Mouse (Mus musculus) hindbrain, embryonic 14.5 days (tissue): ENCODE measurements around the gene Tas2r118. TPM values are rescaled to one million over a fixed set of nuclear protein-coding genes. Genes with fewer than 3 reads are reported as not detected.

Experiments used
- ATAC-seq: fragments of 200-750 bp; cut with Nextera tagmentation; 2 replicates; pipeline ENCODE4 v1.8.0; 2017; ENCODE audit warnings: moderate number of reproducible peaks, mild to moderate bottlenecking, moderate TSS enrichment, moderate library complexity; ENCODE audit not compliant: low FRiP score
- DNase-seq: peaks from one replicate; pipeline ENCODE4 v3.0.0-alpha.2; 2015; ENCODE audit warnings: low spot score
- H3K27ac ChIP-seq: fragments of 300-500 bp; sonication (generic); 2 replicates; pipeline ENCODE4 v1.5.1; 2014; ENCODE audit warnings: mild to moderate bottlenecking, moderate library complexity
- H3K27me3 ChIP-seq: fragments of 300-500 bp; sonication (generic); 2 replicates; pipeline ENCODE4 v1.6.1; 2014; ENCODE audit warnings: mild to moderate bottlenecking, low read length, mixed read lengths; ENCODE audit not compliant: control insufficient read depth, insufficient read depth
- H3K36me3 ChIP-seq: fragments of 300-500 bp; sonication (generic); replicated peaks from 2 replicates; pipeline ENCODE4 v1.6.1; 2014; ENCODE audit not compliant: control insufficient read depth, insufficient read depth
- H3K4me1 ChIP-seq: fragments of 300-500 bp; sonication (generic); replicated peaks from 2 replicates; pipeline ENCODE4 v1.6.1; 2014; ENCODE audit warnings: antibody characterized with exemption, low read length, mixed read lengths; ENCODE audit not compliant: control insufficient read depth, insufficient read depth
- H3K4me2 ChIP-seq: fragments of 300-500 bp; sonication (generic); replicated peaks from 2 replicates; pipeline ENCODE4 v1.6.1; 2014; ENCODE audit warnings: mild to moderate bottlenecking, moderate library complexity
- H3K4me3 ChIP-seq: fragments of 300-500 bp; sonication (generic); replicated peaks from 2 replicates; pipeline ENCODE4 v1.5.1; 2014; ENCODE audit warnings: mild to moderate bottlenecking, low read length
- H3K9ac ChIP-seq: fragments of 300-500 bp; sonication (generic); 2 replicates; pipeline ENCODE4 v1.6.1; 2014
- H3K9me3 ChIP-seq: fragments of 300-500 bp; sonication (generic); 2 replicates; pipeline ENCODE4 v1.6.1; 2016; ENCODE audit warnings: low read length; ENCODE audit not compliant: control insufficient read depth
- WGBS: fragments of 180-500 bp; shearing (Covaris S2); extraction: QIAGEN DNeasy Blood & Tissue Kit; methylation state at CpG from one replicate; pipeline ENCODE4 v1.1.7; 2014; 5-methylcytosine and 5-hydroxymethylcytosine counted together
- polyA plus RNA-seq: library from polyadenylated mRNA; unstranded; fragments of >200 nt; fragmentation: Nextera tagmentation; extraction: Ambion mirVana; gene quantifications from 2 replicates; pipeline ENCODE4 v1.2.1, GENCODE M21; 2014

Tas2r118 gene
- polyA plus RNA-seq, result not detected in 2 replicates

DNA sequence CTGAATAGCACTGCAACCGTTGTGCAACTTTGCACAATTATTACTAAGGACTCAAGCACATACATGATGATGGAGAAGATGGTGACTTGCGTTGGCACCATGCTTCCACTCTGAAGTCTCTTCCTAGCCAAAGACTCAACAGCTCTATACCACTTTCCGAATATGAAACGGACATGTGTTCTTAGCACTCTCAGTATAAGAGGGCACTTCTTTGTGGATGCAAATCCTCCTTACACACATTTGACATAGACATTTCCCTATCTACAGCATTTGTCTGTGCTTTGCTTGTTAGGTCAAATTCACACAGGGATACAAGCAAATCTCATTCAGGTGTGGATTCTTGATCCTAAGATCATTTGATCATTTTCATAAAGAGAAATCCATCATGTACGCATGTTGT, at the start of gene Tas2r118:
Gene Tas2r118 (minus strand): TSS at position 101 of the 400 bp plus-strand sequence.
- Histone ChIP-seq H3K9me3 (no peaks in the 10 kb centered on the region), H3K4me1 (no peaks in the 10 kb centered on the region), H3K4me2 (no peak within 1 kb of the TSS), H3K36me3 (no peaks in the 10 kb centered on the region), H3K9ac (no peak within 1 kb of the TSS), H3K4me3 (no peak within 1 kb of the TSS), H3K27me3 (no peaks in the 10 kb centered on the region), H3K27ac (no peak within 1 kb of the TSS)
- DNase-seq (no peak), ATAC-seq (no peak)
- WGBS, result 96% methylated on average over 5 of the region's 5 CpGs

DNA sequence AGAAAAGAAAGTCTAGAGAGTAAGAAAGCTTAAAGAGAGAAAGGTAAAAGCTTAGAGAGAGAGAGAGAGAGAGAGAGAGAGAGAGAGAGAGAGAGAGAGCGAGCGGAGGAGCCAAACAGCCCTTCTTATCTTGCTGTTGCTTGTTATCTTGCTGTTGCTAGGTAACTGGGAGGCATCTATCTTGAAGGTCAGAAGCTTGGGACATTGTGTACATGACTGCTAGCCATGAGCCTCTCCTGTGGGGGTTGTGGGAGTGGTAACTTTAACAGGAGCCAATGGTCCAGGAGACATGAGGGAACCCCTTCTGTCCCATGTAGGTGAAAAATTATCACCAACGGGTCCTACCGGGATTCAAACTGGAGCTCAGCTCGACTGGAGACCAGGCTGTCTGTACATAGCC, 48.5 kb upstream of the Tas2r118 start:
- Histone ChIP-seq H3K9me3 (peaks cover 3% of the 10 kb centered on the region; the same call in 1 of the 2 replicates), H3K4me1 (no peaks in the 10 kb centered on the region), H3K4me3 (no peak overlapping the region), H3K9ac (no peak overlapping the region), H3K36me3 (no peaks in the 10 kb centered on the region), H3K27me3 (no peaks in the 10 kb centered on the region), H3K4me2 (no peak overlapping the region), H3K27ac (no peak overlapping the region)
- DNase-seq (no peak), ATAC-seq (no peak)
- 88% methylated on average over 3 of the region's 5 CpGs for WGBS

DNA sequence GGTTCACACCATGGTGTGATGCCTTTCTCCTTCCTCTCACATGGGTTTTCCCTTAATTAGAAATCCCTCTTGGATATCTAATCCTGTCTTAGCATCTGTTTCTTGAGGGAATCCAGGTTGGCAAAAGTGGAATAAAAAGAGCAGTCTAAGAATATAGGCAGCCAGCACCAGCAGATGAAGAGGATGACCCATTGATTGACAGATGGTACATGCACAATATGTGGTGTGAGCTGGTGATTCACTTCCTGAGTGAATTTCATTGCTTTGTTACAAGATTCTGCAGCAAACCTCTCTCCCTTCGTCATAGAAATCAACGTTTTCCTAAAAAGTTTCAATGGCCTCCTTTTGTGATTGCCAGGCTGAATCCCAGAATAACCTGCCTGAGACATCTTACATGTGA, 23.4 kb upstream of the Tas2r118 start:
- ATAC-seq (no peak), DNase-seq (no peak)
- no peaks in the 10 kb centered on the region for H3K9me3 ChIP-seq
- no peaks in the 10 kb centered on the region for H3K27me3 ChIP-seq
- H3K4me3 ChIP-seq, result no peak overlapping the region
- no peak overlapping the region for H3K4me2 ChIP-seq
- WGBS, result 79% methylated on average over 2 of the region's 2 CpGs
- no peaks in the 10 kb centered on the region for H3K4me1 ChIP-seq
- H3K27ac ChIP-seq, result no peak overlapping the region
- H3K9ac ChIP-seq, result no peak overlapping the region
- no peaks in the 10 kb centered on the region for H3K36me3 ChIP-seq

DNA sequence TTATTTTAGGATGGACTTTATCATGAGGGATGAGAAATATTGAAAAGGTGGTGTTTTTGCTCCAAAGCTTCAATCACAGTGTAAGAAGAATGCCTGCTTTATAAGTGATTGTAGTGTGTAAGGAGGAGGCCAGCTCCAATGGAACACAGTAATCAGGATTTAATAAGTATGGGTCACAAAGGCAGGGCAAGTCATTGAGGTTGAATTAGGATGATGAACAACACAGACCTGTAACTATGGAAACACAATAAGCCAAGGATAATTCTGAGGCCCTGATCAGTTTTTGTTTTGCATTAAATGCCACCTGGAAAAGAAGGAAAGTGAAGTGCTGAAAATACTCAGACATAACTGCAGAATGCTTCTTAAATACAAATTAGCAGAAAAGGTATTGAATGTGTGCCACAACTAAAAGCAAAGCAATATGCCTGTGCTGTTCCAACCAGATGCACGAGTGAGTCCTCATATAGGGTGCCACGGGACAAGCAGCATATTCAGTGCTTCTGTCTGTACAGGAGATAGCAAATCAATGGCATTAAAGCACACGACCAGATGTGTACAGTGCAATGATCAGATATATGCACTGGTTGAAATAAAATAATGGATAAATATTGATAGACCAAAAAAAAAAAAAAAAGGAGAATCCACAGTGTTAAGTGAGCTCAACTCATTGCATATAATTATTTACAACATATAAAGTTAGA, 21.0 kb upstream of the Tas2r118 start:
- no peak overlapping the region for H3K27ac ChIP-seq
- no peak overlapping the region for H3K4me2 ChIP-seq
- no peaks in the 10 kb centered on the region for H3K36me3 ChIP-seq
- H3K4me3 ChIP-seq, result no peak overlapping the region
- no peak overlapping the region for H3K9ac ChIP-seq
- WGBS, result 40% methylated on average over 3 of the region's 3 CpGs
- no peaks in the 10 kb centered on the region for H3K27me3 ChIP-seq
- no peaks in the 10 kb centered on the region for H3K9me3 ChIP-seq
- ATAC-seq (no peak), DNase-seq (no peak)
- no peaks in the 10 kb centered on the region for H3K4me1 ChIP-seq

DNA sequence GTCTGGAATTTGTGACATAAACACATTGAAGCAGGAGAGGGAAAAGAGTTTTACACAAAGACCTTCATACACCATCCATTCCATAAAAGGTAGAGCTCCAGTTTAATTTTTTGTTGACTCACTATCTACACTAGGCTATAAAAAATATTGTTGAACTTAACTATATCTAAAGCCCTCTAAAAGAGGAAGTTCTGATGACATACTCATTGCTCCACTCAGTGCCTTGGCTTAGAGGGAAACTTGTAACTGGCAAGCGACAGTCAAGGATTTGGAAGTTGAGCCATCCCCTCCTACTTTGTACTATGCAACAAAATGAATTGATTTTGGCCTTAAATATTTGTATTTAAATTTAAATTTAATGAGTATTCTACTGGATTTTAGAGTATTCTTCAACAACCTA, 16.4 kb upstream of the Tas2r118 start:
- H3K36me3 ChIP-seq, result no peaks in the 10 kb centered on the region
- H3K9ac ChIP-seq, result no peak overlapping the region
- H3K4me2 ChIP-seq, result no peak overlapping the region
- 93% methylated on average over 1 of the region's 1 CpGs for WGBS
- no peak overlapping the region for H3K4me3 ChIP-seq
- no peak for ATAC-seq
- no peaks in the 10 kb centered on the region for H3K4me1 ChIP-seq
- no peaks in the 10 kb centered on the region for H3K9me3 ChIP-seq
- no peak for DNase-seq
- no peak overlapping the region for H3K27ac ChIP-seq
- H3K27me3 ChIP-seq, result no peaks in the 10 kb centered on the region

DNA sequence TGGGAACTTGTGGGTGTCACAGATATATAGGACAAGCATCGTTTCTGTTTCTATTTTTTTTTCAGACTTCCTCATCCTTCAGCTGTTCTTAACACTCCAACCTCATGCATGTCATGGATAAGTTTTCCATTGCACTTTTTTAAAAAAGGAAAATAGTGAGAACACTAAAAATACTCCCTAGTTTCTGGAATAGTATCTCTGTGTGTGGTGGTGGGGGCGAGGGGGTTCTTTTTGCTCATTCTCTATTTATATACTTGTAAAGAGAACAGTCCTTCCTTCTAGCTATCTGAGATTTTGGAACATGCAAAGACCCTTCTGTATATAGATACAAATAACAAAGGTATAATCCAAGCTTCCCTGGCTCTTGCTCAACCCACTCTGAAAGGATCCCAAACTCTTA, 2.9 kb downstream of the Tas2r118 start:
- no peaks in the 10 kb centered on the region for H3K27me3 ChIP-seq
- H3K9me3 ChIP-seq, result no peaks in the 10 kb centered on the region
- H3K4me1 ChIP-seq, result no peaks in the 10 kb centered on the region
- 78% methylated on average over 2 of the region's 2 CpGs for WGBS
- DNase-seq (no peak), ATAC-seq (no peak)
- no peak overlapping the region for H3K4me2 ChIP-seq
- H3K27ac ChIP-seq, result no peak overlapping the region
- no peak overlapping the region for H3K4me3 ChIP-seq
- H3K36me3 ChIP-seq, result no peaks in the 10 kb centered on the region
- H3K9ac ChIP-seq, result no peak overlapping the region

DNA sequence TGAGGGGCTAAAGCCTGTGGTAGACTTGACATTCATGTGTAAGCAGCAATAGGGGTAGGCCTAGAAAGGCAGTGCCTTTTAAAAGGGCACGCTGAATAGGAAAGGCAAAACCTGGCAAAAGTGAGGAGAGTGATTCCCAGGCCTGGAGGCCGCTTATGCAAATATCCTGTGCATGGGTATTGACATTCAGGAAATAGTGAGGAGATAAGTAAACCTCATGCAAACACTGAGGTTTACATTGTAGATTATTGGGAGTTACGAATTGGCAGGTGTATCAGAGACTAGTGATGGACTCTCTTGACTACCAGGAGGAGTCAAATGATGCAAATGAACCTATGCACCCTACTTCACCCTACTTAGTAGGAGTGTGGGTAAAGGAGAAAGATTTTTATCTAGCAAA, 3.9 kb downstream of the Tas2r118 start:
- Histone ChIP-seq H3K4me2 (no peak overlapping the region), H3K27me3 (no peaks in the 10 kb centered on the region), H3K27ac (no peak overlapping the region), H3K36me3 (no peaks in the 10 kb centered on the region), H3K9me3 (no peaks in the 10 kb centered on the region), H3K9ac (no peak overlapping the region), H3K4me3 (no peak overlapping the region), H3K4me1 (no peaks in the 10 kb centered on the region)
- WGBS, result 88% methylated on average over 3 of the region's 3 CpGs
- ATAC-seq (no peak), DNase-seq (no peak)

DNA sequence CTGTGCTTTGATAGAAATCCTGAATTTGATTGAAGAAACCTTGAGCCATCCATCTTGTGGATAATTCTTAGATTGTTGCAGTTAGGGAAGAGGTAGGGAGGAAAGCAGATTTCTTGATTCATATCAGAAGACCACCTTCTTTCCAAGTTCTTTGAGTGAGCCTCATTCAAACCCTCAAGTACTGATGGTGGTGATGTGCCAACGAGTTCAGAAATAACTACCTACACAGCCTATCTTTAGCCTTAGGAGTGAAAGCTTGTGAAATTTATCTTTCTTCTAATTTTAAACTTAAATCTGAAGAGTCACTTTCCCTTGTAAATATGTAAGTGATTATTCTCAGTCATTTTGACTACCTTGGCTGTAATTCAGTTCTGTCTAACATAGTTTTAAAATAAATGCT, 6.1 kb downstream of the Tas2r118 start:
- no peaks in the 10 kb centered on the region for H3K27me3 ChIP-seq
- no peak overlapping the region for H3K27ac ChIP-seq
- DNase-seq, result no peak
- H3K4me2 ChIP-seq, result no peak overlapping the region
- 75% methylated on average over 1 of the region's 1 CpGs for WGBS
- H3K4me3 ChIP-seq, result no peak overlapping the region
- no peaks in the 10 kb centered on the region for H3K36me3 ChIP-seq
- H3K9ac ChIP-seq, result no peak overlapping the region
- no peaks in the 10 kb centered on the region for H3K9me3 ChIP-seq
- H3K4me1 ChIP-seq, result no peaks in the 10 kb centered on the region
- no peak for ATAC-seq

DNA sequence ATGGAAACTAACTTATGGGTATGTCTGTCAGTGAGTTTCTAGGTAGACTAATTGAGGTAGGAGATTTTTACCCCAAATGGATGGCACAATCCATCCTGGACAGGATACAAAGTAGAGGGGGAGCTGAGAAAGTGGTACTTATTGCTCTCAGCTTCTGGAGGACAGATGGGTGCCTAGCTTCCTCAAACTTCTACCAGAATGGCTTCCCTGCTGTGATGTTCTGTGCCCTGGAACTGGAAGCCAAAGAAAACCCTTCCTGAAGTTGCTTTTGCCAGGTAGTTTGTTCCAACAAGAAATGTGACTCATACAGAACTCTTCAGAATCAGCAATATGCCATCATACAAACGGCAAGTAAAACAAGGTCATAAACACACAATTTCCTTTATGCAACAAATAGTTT, 29.1 kb downstream of the Tas2r118 start:
- Histone ChIP-seq H3K27ac (no peak overlapping the region), H3K4me2 (no peak overlapping the region), H3K4me3 (no peak overlapping the region), H3K9ac (no peak overlapping the region), H3K4me1 (0 out of 2 replicates have a peak, but pooled peaks cover 6% of the 10 kb centered on the region), H3K9me3 (no peaks in the 10 kb centered on the region), H3K36me3 (no peaks in the 10 kb centered on the region), H3K27me3 (no peaks in the 10 kb centered on the region)
- no peak for DNase-seq
- 93% methylated on average over 1 of the region's 1 CpGs for WGBS
- no peak for ATAC-seq
